Mouse (Mus musculus): ENCODE data around the gene Reps2. TPM values are rescaled to one million over a fixed set of nuclear protein-coding genes. Genes with fewer than 3 reads are reported as not detected.

Gene Reps2
- polyA plus RNA-seq, 1 experiment from 2014 or later, result 0.50 TPM

DNA sequence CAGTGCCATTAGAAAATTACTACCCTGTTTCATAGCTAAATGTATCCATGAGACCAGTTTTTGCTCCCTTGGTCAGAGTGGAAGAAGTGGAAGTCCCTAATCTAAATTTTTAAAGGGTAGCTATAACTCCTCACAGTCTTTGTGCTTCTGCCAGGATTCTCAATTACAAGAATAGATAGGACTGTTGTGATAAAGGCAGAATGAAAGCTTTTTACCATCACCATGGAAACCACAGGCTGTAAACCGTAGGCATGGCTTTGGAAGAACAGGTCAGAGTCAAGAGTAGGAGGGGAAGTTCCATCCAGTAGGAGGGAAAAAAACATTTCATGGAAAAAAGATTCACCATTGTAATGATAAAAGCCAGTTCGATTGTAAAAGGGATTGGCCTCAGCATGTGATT is 147.0 kb downstream of the Reps2 start:
- Histone ChIP-seq H3K4me2 (no peak overlapping the region), H3K4me1 (replicated peaks) (no peaks in the 10 kb centered on the region), H3K9ac (replicated peaks) (no peak overlapping the region), H3K27me3 (peaks cover 38% of the 10 kb centered on the region), H3K36me3 (no peaks in the 10 kb centered on the region), H3K4me3 (replicated peaks) (no peak overlapping the region), H3K9me3 (no peaks in the 10 kb centered on the region), H3K27ac (no peak overlapping the region)
- WGBS, result 62% methylated on average over 2 of the region's 2 CpGs
- ATAC-seq (ENCODE audit: insufficient number of reproducible peaks, insufficient read depth, low FRiP score, low TSS enrichment, low read depth), result no peak

DNA sequence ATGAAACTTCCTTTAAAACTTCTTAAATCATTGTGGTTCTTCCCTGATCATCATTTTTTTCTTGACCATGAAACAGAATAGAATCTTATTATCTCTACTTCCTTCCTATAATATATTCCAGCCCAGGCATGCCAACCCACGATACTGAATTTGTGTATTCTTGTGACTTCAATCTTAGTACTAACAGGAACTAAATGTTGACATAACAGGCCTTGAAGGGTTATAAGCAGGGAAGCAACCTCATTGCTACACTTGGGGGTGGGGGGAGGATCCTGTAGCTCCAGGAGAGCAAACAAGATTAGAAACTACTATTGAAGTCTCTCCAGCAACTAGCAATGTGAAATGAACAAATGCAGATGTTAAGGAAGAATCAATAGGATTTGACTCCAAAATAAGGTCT is 154.8 kb downstream of the Reps2 start:
- Histone ChIP-seq H3K9me3 (no peaks in the 10 kb centered on the region), H3K27me3 (peaks cover 21% of the 10 kb centered on the region), H3K4me2 (no peak overlapping the region), H3K27ac (no peak overlapping the region), H3K9ac (replicated peaks) (no peak overlapping the region), H3K4me1 (replicated peaks) (no peaks in the 10 kb centered on the region), H3K36me3 (no peaks in the 10 kb centered on the region), H3K4me3 (replicated peaks) (no peak overlapping the region)
- WGBS, result 73% methylated on average over 1 of the region's 1 CpGs
- ATAC-seq (ENCODE audit: insufficient number of reproducible peaks, insufficient read depth, low FRiP score, low TSS enrichment, low read depth), result no peak

DNA sequence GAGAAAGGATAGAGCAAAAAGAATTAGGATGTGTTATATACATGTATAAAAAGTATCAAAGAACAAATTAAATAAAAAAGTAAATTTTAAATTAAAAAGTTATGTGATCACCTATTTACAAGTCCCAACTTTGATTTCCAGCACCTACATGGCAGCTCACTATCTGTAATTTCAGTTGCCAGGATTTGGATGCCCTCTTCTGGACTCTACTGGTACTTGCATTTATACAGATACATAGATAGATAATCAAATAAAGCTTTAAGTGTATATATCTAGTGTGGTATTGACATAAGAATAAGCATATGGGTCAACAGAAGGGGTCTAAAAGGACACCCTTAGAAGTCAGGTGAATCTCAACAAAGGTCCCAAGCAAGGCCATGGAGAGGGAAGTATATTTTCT is 155.7 kb downstream of the Reps2 start:
- H3K27me3 ChIP-seq, result peaks cover 24% of the 10 kb centered on the region
- no peak overlapping the region for H3K9ac ChIP-seq (replicated peaks)
- no peaks in the 10 kb centered on the region for H3K36me3 ChIP-seq
- no peak overlapping the region for H3K4me2 ChIP-seq
- no peak overlapping the region for H3K4me3 ChIP-seq (replicated peaks)
- H3K27ac ChIP-seq, result no peak overlapping the region
- no peaks in the 10 kb centered on the region for H3K9me3 ChIP-seq
- no peaks in the 10 kb centered on the region for H3K4me1 ChIP-seq (replicated peaks)
- no peak for ATAC-seq (ENCODE audit: insufficient number of reproducible peaks, insufficient read depth, low FRiP score, low TSS enrichment, low read depth)

DNA sequence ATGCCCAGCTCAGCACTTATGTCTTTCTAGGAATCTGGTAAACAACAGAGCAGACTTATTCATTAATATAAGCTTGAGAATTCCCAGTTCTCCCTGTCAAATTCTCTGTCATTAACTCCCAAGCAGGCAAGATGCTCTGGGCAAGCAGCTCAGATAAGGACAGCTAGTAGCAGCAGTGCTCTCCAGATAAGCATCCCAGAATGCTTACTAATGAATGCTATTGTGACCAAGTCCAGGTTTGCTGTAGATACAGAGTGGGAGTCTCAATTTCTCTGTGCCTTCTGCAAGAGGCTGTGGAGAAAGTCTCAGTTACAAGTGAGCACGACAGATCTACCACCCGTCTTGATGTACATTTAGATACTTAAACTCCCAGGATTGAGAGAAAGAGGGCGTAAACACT is 173.2 kb downstream of the Reps2 start:
- H3K9ac ChIP-seq (replicated peaks), result no peak overlapping the region
- H3K9me3 ChIP-seq, result no peaks in the 10 kb centered on the region
- no peak overlapping the region for H3K4me2 ChIP-seq
- H3K4me3 ChIP-seq (replicated peaks), result no peak overlapping the region
- WGBS, result 65% methylated on average over 3 of the region's 3 CpGs
- no peak for ATAC-seq (ENCODE audit: insufficient number of reproducible peaks, insufficient read depth, low FRiP score, low TSS enrichment, low read depth)
- H3K36me3 ChIP-seq, result no peaks in the 10 kb centered on the region
- peaks cover 14% of the 10 kb centered on the region for H3K27me3 ChIP-seq
- H3K4me1 ChIP-seq (replicated peaks), result no peaks in the 10 kb centered on the region
- H3K27ac ChIP-seq, result no peak overlapping the region

DNA sequence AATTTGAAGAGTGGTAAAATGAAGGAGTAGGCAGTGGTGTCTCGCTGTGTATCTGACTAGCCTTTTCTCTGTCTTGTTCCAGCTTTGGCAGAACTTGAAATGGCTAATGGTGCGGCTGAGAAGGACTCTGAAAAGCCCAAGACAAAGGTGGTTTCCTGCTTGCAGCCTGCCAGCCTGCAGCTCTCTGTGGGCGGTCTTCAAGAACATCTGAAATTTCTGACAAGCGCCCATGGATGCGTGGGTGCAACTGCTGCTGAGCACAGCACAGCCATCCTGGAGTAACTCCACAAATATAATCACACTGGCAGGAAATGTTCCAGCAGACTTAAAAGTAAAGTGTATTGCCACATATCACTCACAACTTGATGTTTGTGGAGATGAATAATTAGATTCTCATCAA is 181.3 kb downstream of the Reps2 start:
- no peaks in the 10 kb centered on the region for H3K36me3 ChIP-seq
- H3K4me3 ChIP-seq (replicated peaks), result no peak overlapping the region
- H3K27me3 ChIP-seq, result peaks cover 8% of the 10 kb centered on the region; the same call in 1 of the 2 replicates
- no peak for ATAC-seq (ENCODE audit: insufficient number of reproducible peaks, insufficient read depth, low FRiP score, low TSS enrichment, low read depth)
- H3K27ac ChIP-seq, result no peak overlapping the region
- H3K9me3 ChIP-seq, result no peaks in the 10 kb centered on the region
- WGBS, result 82% methylated on average over 5 of the region's 5 CpGs
- no peaks in the 10 kb centered on the region for H3K4me1 ChIP-seq (replicated peaks)
- H3K4me2 ChIP-seq, result no peak overlapping the region
- H3K9ac ChIP-seq (replicated peaks), result no peak overlapping the region

DNA sequence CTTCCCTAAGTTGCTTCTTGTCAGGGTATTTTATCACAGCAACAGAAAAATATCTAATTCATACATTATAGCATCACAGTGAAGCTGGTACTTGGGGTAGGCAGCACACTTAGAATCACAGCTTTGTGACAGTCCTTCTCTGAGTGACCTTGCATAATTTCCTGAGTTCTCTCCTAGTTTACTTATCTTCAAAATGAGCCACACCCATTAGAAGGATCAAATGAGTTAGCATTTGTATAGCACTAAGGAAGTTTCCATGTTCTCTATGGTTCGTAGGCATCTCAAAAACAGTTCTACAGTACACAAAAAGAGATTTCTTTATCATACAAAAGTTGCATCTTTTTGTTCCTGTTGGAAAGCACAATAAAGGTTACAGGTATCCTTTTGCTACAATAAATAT is 187.0 kb downstream of the Reps2 start:
- Histone ChIP-seq H3K36me3 (no peaks in the 10 kb centered on the region), H3K27ac (no peak overlapping the region), H3K4me1 (replicated peaks) (no peaks in the 10 kb centered on the region), H3K27me3 (peaks cover 13% of the 10 kb centered on the region), H3K4me3 (replicated peaks) (no peak overlapping the region), H3K9me3 (no peaks in the 10 kb centered on the region), H3K4me2 (no peak overlapping the region), H3K9ac (replicated peaks) (no peak overlapping the region)
- 92% methylated on average over 1 of the region's 1 CpGs for WGBS
- ATAC-seq (ENCODE audit: insufficient number of reproducible peaks, insufficient read depth, low FRiP score, low TSS enrichment, low read depth), result no peak

DNA sequence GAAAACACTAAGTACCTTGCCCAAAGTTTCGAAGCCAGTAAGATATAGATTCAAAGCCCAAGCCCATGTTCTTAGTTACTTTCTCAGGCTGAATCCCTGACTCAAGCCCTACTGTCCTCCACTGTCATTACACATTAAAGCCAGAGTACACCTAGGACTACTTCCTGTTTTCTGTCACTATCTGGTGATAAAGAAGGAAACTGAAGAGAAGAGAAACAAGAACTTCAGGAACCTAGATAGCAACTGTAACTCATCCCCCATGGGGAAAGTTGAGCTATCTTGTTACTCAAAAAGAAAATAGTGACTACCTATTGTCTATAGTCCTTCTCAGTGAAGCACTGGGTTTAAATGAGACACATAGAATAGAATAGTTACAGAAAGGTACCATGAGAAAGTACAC is 188.1 kb downstream of the Reps2 start:
- Histone ChIP-seq H3K4me1 (replicated peaks) (no peaks in the 10 kb centered on the region), H3K27me3 (peaks cover 13% of the 10 kb centered on the region), H3K27ac (no peak overlapping the region), H3K4me2 (no peak overlapping the region), H3K9me3 (no peaks in the 10 kb centered on the region), H3K36me3 (no peaks in the 10 kb centered on the region), H3K4me3 (replicated peaks) (no peak overlapping the region), H3K9ac (replicated peaks) (no peak overlapping the region)
- no peak for ATAC-seq (ENCODE audit: insufficient number of reproducible peaks, insufficient read depth, low FRiP score, low TSS enrichment, low read depth)
- WGBS, result 88% methylated on average over 1 of the region's 1 CpGs

DNA sequence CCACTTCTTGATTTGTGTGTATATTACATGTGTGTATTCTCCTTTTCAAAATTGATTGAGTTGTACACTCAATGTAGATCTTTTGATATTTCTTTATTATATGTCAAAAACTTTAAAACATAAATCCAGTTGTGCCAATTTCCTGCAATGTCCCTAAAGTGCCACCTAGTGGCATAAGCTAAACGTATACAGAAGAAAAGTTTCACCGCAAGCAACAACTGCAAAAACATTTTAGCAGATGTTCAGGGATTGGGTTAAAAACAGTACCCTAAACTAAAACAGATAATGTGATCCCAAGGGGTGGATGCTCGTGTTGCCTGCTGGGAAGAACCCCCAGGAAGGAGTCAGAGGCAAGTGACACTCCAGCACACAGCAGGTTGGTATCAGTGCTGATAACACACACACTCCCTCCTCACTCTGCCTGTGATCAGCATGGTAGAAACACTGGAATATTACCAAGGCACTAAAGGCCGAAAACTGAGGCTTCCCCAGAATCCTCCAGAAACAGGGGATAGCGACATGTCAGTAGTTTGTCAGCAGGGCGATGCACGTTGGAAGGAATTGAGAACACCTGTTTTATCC is 189.5 kb downstream of the Reps2 start:
- no peaks in the 10 kb centered on the region for H3K36me3 ChIP-seq
- no peak overlapping the region for H3K27ac ChIP-seq
- 60% methylated on average over 7 of the region's 7 CpGs for WGBS
- no peaks in the 10 kb centered on the region for H3K9me3 ChIP-seq
- no peaks in the 10 kb centered on the region for H3K4me1 ChIP-seq (replicated peaks)
- H3K4me2 ChIP-seq, result no peak overlapping the region
- no peak overlapping the region for H3K9ac ChIP-seq (replicated peaks)
- ATAC-seq (ENCODE audit: insufficient number of reproducible peaks, insufficient read depth, low FRiP score, low TSS enrichment, low read depth), result no peak
- no peak overlapping the region for H3K4me3 ChIP-seq (replicated peaks)
- peaks cover 16% of the 10 kb centered on the region for H3K27me3 ChIP-seq

DNA sequence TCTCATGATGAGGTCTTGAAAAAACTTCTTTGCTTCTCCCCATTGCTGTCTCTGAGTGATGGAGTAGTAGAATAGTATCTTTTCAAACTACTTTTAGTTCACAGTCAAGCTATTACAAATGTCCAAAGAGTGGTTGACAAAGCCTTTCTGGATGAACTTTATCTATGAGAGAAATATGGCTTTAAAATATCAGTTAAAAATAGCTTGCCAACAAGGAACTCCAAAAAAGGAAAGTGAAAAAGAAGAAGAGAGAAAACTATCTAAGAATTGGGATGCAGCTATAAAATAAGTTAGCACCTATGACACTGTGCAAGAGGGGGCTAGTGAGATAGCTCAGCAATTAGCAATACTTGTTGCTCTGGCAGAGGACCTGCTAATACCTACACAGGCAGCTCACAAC is 190.8 kb downstream of the Reps2 start:
- no peaks in the 10 kb centered on the region for H3K9me3 ChIP-seq
- ATAC-seq (ENCODE audit: insufficient number of reproducible peaks, insufficient read depth, low FRiP score, low TSS enrichment, low read depth), result no peak
- H3K36me3 ChIP-seq, result no peaks in the 10 kb centered on the region
- H3K27me3 ChIP-seq, result peaks cover 13% of the 10 kb centered on the region
- H3K27ac ChIP-seq, result no peak overlapping the region
- H3K4me1 ChIP-seq (replicated peaks), result no peaks in the 10 kb centered on the region
- no peak overlapping the region for H3K4me2 ChIP-seq
- no peak overlapping the region for H3K4me3 ChIP-seq (replicated peaks)
- H3K9ac ChIP-seq (replicated peaks), result no peak overlapping the region

DNA sequence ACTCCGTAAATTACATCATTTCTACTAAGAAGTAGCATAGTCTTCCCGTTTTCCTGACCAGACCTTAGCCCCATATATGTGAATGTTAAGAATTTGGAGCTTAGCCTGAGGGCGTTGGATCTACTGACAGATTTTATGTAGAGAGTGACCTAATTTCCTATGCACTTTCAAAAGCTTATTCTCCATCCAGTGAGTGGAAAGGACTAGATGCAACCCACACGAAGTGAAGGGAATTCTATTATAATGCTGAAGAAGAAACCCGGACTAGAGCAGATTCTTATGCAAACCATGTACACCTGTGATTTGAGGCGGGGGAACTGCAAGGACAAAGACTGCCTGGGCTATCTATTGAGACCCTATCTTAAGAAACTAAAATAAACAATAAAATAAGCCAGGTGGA is 195.5 kb downstream of the Reps2 start:
- no peak overlapping the region for H3K27ac ChIP-seq
- no peaks in the 10 kb centered on the region for H3K4me1 ChIP-seq (replicated peaks)
- H3K4me2 ChIP-seq, result no peak overlapping the region
- H3K36me3 ChIP-seq, result no peaks in the 10 kb centered on the region
- no peaks in the 10 kb centered on the region for H3K9me3 ChIP-seq
- no peak for ATAC-seq (ENCODE audit: insufficient number of reproducible peaks, insufficient read depth, low FRiP score, low TSS enrichment, low read depth)
- H3K9ac ChIP-seq (replicated peaks), result no peak overlapping the region
- 66% methylated on average over 6 of the region's 6 CpGs for WGBS
- peaks cover 28% of the 10 kb centered on the region for H3K27me3 ChIP-seq
- no peak overlapping the region for H3K4me3 ChIP-seq (replicated peaks)

DNA sequence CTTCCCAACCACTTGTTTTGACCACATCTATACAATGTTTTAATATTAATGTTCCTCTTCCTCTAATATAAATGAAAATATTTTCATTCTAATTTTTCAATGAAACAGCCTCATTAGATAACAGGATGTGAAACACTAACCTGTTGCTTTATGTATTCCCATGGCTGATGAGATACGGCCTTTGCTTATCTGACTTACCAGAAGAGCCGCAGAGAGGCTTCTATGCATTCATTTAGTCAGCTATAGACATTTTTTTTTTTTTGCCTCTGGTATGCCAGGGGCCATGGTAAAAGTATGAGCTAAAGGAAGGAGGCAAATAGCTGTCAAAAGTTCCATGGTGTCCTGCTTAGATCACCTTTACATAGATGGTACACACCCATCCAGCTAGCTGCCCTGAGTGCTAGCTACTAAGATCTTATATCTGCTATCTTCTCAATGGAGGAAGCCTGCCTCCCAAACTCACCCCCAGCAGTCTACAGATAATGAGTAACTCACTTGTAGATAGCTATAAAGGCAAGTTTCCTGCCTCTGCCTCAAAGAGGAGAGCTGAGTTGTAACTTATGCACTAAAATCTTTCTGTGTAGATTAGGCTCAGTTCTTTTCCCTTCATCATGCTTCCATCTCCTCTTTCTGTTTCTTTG is 196.7 kb downstream of the Reps2 start:
- no peak overlapping the region for H3K27ac ChIP-seq
- peaks cover 37% of the 10 kb centered on the region for H3K27me3 ChIP-seq
- H3K36me3 ChIP-seq, result no peaks in the 10 kb centered on the region
- H3K9me3 ChIP-seq, result no peaks in the 10 kb centered on the region
- no peak overlapping the region for H3K4me2 ChIP-seq
- WGBS, result 94% methylated on average over 2 of the region's 2 CpGs
- no peak for ATAC-seq (ENCODE audit: insufficient number of reproducible peaks, insufficient read depth, low FRiP score, low TSS enrichment, low read depth)
- no peaks in the 10 kb centered on the region for H3K4me1 ChIP-seq (replicated peaks)
- no peak overlapping the region for H3K9ac ChIP-seq (replicated peaks)
- H3K4me3 ChIP-seq (replicated peaks), result no peak overlapping the region

DNA sequence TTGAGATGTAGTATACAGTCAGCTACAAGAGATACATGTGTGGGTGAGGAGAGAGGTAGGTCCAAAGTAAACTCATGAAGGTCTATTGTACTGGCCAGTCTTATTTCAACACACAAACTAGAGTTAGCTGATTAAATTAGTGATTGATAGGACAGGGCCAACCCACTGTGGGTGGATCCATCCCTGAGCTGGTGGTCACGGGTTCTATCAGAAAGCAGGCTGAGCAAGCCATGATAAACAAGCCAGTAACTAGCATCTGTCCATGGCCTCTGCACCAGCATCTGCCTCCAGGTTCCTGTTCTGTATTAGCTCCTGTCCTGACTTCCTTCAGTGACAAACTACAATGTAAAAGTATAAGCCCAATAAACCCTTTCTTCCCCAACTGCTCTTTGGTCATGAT is 200.1 kb downstream of the Reps2 start:
- H3K9me3 ChIP-seq, result no peaks in the 10 kb centered on the region
- H3K4me3 ChIP-seq (replicated peaks), result no peak overlapping the region
- no peak overlapping the region for H3K4me2 ChIP-seq
- no peaks in the 10 kb centered on the region for H3K36me3 ChIP-seq
- WGBS, result 79% methylated on average over 1 of the region's 1 CpGs
- ATAC-seq (ENCODE audit: insufficient number of reproducible peaks, insufficient read depth, low FRiP score, low TSS enrichment, low read depth), result no peak
- H3K9ac ChIP-seq (replicated peaks), result no peak overlapping the region
- no peak overlapping the region for H3K27ac ChIP-seq
- peaks cover 45% of the 10 kb centered on the region for H3K27me3 ChIP-seq
- no peaks in the 10 kb centered on the region for H3K4me1 ChIP-seq (replicated peaks)
